Mouse (Mus musculus) E14TG2a.4 (cell line): ENCODE data around the gene Fam126a.

Experiments
- CTCF ChIP-seq: conservative IDR thresholded peaks from 2 replicates; pipeline ENCODE4 v1.5.1; 2014; ENCODE audit warnings: low read length
- NANOG ChIP-seq: IDR thresholded peaks from 2 replicates; pipeline ENCODE4 v1.6.1; 2014; ENCODE audit warnings: borderline replicate concordance, low read length, mixed read lengths
- POU5F1 ChIP-seq: IDR thresholded peaks from 2 replicates; pipeline ENCODE4 v1.6.1; 2014; ENCODE audit warnings: low read length, borderline replicate concordance

DNA sequence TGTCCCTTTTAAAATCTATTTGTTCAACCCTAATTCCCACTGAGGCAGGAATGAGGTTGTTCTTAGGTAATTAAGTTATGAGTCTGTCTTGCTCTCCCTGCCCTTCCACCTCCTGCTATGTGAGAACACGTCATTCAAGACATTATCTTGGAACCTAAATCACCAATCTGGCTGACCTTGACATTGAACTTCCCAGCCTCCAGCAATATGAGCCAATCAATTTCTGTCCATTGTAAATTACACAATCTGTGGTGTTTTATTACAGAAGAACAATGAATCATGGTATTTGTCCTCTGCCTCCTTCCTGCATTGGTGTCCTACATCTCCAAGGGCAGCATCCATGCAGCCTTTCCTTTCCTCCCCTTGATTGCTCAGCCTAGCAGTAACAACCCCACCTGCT, 13.9 kb upstream of the Fam126a start:
- TF ChIP-seq CTCF (no peak), POU5F1 (no peak), NANOG (no peak)
